Mouse (Mus musculus) inflammation-experienced regulatory T-cells, adult 6 months (primary cell): ENCODE data around the gene Plekha5. TPM values are rescaled to one million over a fixed set of nuclear protein-coding genes. Genes with fewer than 3 reads are reported as not detected.
A peak's percentile ranks its signal among the peaks of the same experiment; 100 is the strongest.

Experiments
- ATAC-seq: one replicate; pipeline ENCODE4 v1.8.0; 2017
- polyA plus RNA-seq, 3 experiments: library from polyadenylated mRNA; unstranded; fragments of 100-300 nt; shearing (Covaris generic); gene quantifications; one replicate each; pipeline ENCODE4 v1.2.1; 2017

The Plekha5 gene
- polyA plus RNA-seq: 10 to 100 TPM; 16.2 to 21.7 (median 19.1) TPM

DNA sequence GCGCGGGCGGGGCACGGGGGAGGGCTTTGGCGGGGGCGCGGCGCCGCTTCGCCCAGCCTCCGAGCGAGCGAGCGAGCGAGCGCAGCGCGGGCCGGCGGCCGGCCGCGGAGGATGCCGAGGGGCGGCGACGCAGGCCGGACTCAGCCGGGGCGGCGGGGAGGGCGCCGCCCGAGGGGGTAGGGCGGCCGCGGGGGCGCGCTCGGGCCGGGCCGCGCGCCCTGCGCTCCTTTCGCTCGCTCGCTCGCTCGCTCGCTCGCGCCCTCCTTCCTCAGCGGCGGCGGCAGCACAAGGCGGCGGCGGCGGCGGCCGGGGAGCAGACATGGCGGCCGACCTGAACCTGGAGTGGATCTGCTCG lies at the start of gene Plekha5:
TSS of gene Plekha5 (plus strand) at position 209 of the 355 bp plus-strand sequence.
- ATAC-seq: peak; percentile 69

GRCm38 (mm10) chr6:140375671-140376070 lies 48.2 kb upstream of the Plekha5 start:
- ATAC-seq: no peak

DNA sequence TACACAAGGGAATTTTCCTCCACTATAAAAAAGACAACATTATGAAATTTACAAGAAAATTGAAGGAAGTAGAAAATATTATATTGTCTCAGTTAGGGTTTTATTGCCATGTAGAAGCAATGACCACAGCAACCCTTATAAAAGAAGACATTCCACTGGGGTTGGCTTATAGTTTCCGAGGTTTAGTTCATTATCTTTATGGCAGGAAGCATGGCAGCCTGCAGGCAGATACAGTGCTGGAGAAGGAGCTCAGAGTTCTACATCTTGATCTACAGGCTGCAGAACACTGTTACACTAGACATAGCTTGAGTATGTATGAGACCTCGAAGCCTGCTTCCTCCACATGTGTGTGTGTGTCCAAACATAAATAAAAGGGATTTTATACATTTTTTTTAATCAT lies 43.3 kb upstream of the Plekha5 start:
- ATAC-seq: no peak

- ATAC-seq: no peak
These were observed 42.7 kb upstream of the Plekha5 start for GRCm38 (mm10) chr6:140381162-140381561.

- no peak for ATAC-seq
These were observed 40.1 kb upstream of the Plekha5 start for GRCm38 (mm10) chr6:140383580-140384400.

- no peak for ATAC-seq
These were observed 27.2 kb upstream of the Plekha5 start for GRCm38 (mm10) chr6:140396687-140397086.

DNA sequence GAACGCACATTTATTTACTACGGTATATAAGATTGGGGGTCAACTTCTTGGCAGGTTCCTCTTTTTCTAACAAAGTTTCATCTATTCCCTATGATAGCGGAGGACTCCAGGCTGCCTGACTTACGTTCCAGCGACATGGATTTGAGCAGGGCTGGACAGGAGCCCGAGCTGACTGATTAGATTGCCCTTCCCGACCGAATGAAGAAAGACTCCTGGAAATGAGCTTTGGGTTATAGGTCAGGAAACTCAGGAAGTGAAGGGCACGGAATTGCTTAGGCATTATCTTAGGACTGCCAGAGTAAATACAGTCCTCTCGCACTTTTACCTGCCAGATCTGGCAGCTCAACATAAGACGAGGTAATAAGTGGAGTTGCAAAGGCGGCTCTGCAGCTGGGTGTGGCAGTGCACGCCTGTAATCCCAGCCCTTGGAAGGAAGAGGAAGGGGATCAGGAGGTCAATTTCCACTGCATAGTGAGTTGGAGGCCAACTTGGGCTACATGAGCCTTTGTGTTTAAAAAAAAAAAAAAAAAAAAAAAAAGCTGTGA lies 21.0 kb upstream of the Plekha5 start:
- ATAC-seq: no peak

DNA sequence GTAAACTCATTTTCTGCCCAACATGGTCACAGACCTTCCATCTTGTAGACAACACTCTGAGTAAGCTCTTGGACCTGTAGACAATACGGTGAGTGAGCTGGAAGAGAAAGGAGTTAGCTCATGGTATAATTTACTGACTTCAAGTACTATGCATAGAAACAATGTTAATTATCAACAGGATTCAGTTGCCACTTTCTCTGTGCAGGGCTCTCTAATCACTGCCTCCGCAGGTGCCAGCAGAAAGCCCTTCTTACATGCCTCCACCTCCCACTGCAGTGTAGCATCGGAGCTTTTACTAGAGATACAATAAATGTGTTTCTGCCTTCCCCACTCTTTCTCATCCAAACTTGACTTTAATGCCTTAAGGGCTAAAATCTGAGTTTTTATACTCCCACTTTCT lies 11.9 kb upstream of the Plekha5 start:
- ATAC-seq: no peak

DNA sequence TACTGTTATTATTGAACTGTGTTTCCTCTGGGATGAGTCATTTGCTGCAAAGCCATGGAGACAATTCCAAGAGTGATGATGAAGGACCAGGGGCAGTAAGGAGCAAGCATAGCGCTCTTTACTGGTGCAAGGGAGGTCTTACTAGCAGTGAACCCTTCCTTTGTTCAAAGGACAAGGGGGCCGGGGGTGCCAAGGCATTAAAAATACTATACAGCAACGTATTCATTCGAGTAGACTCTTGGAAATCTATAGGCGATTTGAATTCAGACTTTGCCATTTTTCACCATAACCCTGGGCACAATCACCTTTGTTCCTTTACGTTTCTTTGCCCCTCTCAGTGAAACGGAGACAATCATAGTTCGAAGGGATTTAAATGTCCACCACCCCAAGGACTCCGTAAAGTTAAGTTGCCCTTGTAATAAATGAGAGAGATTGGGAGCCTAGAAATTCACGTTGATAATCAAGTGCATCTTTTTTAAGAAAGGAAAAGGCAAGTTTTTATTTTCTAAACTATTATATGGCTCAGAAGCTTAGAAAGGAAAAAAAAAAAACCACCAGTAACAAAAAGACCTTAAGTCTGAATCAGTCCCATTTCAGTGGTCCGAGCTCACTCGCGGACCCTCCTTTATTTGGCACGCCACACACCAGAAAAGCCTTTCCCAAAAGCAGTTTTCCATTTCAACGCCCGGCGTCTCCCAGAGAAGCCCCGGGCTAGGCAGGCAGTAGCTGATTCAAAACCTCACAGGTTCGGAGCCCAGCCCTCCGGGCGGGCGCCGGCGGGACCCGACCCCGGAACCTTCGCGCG lies 611 bp upstream of the Plekha5 start:
- ATAC-seq: no peak

DNA sequence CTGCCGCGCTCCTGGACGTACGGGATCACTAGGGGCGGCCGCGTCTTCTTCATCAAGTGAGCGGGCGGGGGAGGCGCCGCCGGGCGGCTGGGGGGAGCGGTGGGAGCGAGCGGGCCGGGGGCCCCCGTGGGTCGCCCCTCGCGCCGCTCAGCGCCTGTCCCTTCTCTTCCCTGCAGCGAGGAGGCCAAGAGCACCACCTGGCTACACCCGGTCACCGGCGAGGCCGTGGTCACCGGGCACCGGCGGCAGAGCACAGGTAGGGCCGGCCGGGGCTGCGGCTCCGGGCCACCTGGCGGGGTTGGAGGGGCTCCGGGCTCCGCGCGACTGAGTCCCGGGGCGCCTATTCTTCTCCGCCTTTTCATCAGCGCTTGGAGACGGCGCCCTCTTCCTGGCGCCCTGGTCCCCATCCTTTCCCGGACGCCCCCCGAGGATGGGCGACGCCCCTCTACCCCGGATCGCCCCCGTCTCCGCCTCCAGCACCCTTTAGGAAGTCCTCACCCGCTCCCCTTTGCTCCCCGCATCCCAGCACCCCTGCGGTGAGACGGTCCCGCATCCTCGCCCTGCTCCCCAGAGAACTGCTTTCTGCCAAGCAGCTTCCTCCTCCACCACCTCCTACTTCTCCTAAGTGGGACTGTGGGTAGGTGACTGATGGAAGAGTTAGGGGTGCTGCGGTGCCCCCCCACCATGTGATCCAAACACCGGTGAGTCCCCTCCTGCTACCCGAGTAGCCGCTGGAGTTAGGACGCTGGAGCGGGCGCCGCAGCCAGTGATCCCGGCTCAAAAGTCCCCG lies 542 bp downstream of the Plekha5 start:
- ATAC-seq: peak; percentile 47

DNA sequence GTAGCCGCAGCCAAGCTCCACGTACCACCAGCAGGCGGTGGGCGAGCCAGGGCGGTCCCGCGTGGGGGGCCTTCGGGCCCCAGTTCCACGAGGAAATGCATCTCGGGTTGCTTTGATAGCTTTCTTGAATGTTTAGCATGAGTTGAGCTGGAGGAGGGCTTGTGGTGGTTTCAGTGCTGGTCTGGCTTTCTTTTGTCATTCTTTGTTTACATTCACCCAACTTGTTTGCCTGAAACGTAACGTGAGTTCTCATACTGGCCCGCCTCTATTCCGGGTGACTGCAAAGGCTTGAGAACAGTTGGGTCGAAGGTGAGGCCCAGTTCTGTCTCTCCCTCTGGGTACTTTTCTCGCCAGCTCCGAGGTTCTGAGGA lies 1.1 kb downstream of the Plekha5 start:
- peak; percentile 36 for ATAC-seq

DNA sequence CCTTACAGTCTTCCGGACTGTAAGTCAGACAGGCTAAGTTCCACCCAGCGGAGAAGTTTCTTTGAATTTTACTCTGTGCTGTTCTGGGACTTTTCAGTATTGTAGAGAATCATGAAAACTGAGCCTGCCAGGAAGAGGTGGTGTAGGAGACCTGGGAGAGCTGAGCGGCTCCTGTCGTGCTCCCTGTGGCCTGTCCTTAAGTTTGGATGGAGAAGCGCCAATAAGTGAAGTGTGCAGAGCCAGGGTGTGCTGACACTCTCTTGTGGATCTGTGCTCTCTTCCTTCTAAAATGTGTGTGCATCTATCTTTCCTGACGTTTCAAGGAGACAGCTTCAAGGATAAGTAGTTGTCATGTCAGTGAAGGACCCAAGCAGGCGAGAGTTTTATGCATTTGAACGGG lies 5.4 kb downstream of the Plekha5 start:
- no peak for ATAC-seq

- no peak for ATAC-seq
These were observed 8.5 kb downstream of the Plekha5 start for GRCm38 (mm10) chr6:140432363-140432762.

DNA sequence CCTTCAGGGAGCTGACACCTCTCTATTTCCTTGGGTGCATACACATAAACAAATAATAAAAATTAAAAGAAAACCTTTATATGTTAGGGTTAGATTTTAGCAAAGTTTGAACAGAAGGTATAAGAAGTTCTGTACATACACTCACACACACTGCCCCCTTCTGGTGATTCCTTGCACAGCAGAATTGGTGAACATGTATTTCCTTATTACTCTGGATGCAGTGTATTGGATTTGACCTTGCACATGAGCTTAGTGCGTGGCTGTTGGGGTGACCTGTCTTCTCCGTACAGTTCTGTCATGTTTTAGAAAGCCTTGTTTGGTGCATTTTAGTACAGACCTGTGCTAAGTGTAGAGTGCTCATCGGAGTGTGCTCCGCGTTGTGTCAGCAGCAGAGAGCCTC lies 19.5 kb downstream of the Plekha5 start:
- ATAC-seq: peak; percentile 81

- ATAC-seq: no peak
These were observed 20.3 kb downstream of the Plekha5 start for GRCm38 (mm10) chr6:140444147-140444546.

- ATAC-seq: no peak
These were observed 21.1 kb downstream of the Plekha5 start for GRCm38 (mm10) chr6:140444855-140445465.

DNA sequence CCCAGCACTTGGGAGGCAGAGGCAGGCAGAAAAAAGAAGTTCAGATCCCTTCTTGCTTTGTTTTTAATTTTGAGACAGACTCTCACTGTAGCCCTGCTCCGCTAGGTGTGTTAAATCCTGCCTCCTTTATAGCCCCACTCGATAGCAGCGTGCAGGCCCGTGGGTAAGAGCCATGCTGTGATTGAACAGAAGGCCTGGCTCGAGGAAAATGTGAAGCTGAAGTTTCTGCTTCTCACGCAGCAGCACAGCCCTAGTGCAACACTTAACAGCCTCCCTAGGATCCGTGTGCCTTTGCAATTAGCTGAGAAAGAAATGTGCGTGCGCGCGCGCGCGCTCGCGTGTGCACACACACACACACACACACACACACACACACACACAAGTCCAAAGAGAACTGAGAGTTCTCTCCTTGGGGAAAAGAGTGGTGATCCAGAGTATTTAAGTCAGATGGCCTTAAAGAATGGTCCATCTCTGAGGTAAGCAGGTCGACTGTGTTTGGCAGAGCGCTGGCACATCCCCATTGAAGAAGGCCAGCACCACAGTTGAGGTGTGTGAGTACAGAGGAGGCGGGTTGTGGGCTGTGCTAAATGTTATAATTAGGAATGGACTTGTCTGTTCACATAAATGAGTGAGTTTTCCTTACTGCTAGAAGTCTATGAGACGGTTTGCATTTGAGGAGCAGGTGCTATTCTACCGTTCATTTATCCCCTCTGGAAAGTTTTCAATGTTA lies 24.3 kb downstream of the Plekha5 start:
- no peak for ATAC-seq

GRCm38 (mm10) chr6:140450693-140451092 lies 26.8 kb downstream of the Plekha5 start:
- ATAC-seq: no peak

DNA sequence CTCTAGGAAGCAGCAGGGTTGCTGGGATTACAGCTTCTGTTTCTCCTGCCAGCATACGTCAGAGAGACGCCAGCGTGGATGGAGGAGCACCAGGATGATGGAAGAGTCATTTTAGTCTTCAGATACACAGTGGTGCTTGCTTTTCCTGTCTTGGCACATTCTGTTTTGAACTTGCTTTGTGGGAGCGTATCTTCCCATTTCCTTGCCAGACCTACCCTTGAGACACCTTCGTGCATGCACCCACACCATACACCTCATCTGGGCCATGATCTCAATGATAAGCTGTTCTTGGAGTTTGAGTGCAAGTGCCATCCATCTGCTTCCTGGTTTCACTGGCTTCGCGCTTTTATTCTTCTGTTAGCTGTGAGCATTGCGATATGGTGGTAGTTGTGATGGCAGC lies 28.9 kb downstream of the Plekha5 start:
- no peak for ATAC-seq

- no peak for ATAC-seq
These were observed 29.6 kb downstream of the Plekha5 start for GRCm38 (mm10) chr6:140453454-140453853.

DNA sequence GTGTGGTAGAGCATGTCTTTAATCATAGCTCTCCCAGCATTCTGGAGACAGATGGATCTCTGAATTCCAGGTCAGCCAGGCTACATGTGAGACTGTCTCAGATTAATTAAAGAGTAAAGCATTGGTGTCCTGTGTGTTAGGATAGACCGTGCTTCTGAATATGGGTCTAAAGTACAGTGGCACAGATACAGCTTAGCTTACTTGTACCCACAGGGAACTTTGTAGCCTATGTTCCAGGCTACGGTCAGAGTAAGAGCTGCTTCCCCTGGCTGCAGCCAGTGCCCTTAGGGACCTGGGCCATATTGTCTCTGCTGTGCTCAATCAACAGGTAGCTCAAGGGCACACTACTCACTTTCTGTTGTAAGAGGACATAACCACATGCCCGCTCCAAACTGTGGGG lies 30.5 kb downstream of the Plekha5 start:
- no peak for ATAC-seq

DNA sequence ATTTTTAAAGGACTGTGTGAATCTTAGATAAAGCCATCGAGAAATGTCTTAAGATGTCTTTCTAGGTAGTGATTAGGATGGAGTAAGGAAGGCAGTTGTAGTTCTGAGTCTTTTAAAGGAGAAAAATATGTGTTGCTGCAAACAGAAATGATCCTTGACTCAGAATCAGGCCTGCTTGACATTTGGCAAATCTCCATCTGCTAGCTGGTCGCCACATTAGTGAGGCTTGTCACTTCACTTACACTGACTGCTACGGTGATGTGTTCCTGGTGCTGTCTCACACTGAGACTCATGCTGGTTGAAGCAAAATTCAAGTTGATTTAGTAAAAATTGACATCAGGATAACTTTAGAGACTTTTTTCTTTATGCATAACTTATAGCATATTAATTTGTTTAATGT lies 32.0 kb downstream of the Plekha5 start:
- no peak for ATAC-seq
